20 mouse cellular contexts compared by ENCODE assay signal in genomic region chr13:57032871-57033270, GRCm38 (mm10).
DNase-seq lines count a peak whose midpoint lies in the region; ATAC-seq lines count a peak whose summit lies in the region.
"Had no signal": no experiment of that assay in that cellular context is flagged by ENCODE, and none has a peak within 500 bp of the region (broad histone marks: within the 10 kb centered on the region; RNA-seq: fewer than 3 reads in every experiment).

No protein-coding gene starts in this region.

- H3K4me2 ChIP-seq in forebrain, embryonic 11.5 days (ENCODE audit: low read depth, low read length, severe bottlenecking) = no peak overlapping the region
- H3K4me2 ChIP-seq in forebrain, embryonic 12.5 days = no peak overlapping the region
- H3K4me2 ChIP-seq: forebrain, embryonic 15.5 days; heart, embryonic 13.5 days; hindbrain, embryonic 15.5 days had no signal

- no peaks in the 10 kb centered on the region for H3K36me3 ChIP-seq in forebrain, embryonic 11.5 days (ENCODE audit: control insufficient read depth, insufficient read depth, low read length)
- no peaks in the 10 kb centered on the region for H3K36me3 ChIP-seq in forebrain, embryonic 12.5 days (replicated peaks)
- H3K36me3 ChIP-seq: embryonic facial prominence, embryonic 10.5 days; forebrain, embryonic 15.5 days; heart, embryonic 13.5 days; hindbrain, embryonic 15.5 days had no signal

- H3K4me1 ChIP-seq in forebrain, embryonic 11.5 days (replicated peaks; ENCODE audit: control insufficient read depth, insufficient read depth, low read length) = peaks cover 2% of the 10 kb centered on the region; the same call in 1 of the 2 replicates
- H3K4me1 ChIP-seq in forebrain, embryonic 12.5 days = no peaks in the 10 kb centered on the region
- H3K4me1 ChIP-seq: forebrain, embryonic 15.5 days; heart, embryonic 13.5 days; hindbrain, embryonic 15.5 days had no signal

- no peaks in the 10 kb centered on the region for H3K27me3 ChIP-seq in forebrain, embryonic 11.5 days (ENCODE audit: control insufficient read depth, insufficient read depth, low read length)
- H3K27me3 ChIP-seq in forebrain, embryonic 12.5 days = no peaks in the 10 kb centered on the region
- H3K27me3 ChIP-seq: CH12.LX; forebrain, embryonic 15.5 days; heart, embryonic 13.5 days; hindbrain, embryonic 15.5 days had no signal

- no peak overlapping the region for H3K9ac ChIP-seq in forebrain, embryonic 11.5 days (ENCODE audit: low read length)
- no peak overlapping the region for H3K9ac ChIP-seq in forebrain, embryonic 12.5 days
- H3K9ac ChIP-seq: forebrain, embryonic 15.5 days; heart, embryonic 13.5 days; hindbrain, embryonic 15.5 days had no signal

- no peak for ATAC-seq in forebrain, embryonic 11.5 days (replicated peaks; ENCODE audit: low FRiP score)
- no peak for ATAC-seq in forebrain, embryonic 12.5 days (ENCODE audit: low FRiP score)
- ATAC-seq: forebrain, embryonic 15.5 days; Patski had no signal

- H3K27ac ChIP-seq in forebrain, embryonic 11.5 days (ENCODE audit: low read depth, low read length) = no peak overlapping the region
- no peak overlapping the region for H3K27ac ChIP-seq in forebrain, embryonic 12.5 days
- H3K27ac ChIP-seq: embryonic facial prominence, embryonic 10.5 days; forebrain, embryonic 15.5 days; heart, embryonic 13.5 days; hindbrain, embryonic 15.5 days had no signal

- DNase-seq in forebrain, embryonic 11.5 days (ENCODE audit: low spot score) = peak; percentile 38
- DNase-seq in kidney, postnatal 10 days = peak; percentile 55
- DNase-seq in kidney, postnatal 25 days = no peak
- DNase-seq in testis, postnatal 10 days (ENCODE audit: low spot score) = peak; percentile 13
- no peak for DNase-seq in testis, postnatal 14 days (ENCODE audit: low spot score)
- DNase-seq in mesoderm, embryonic 11.5 days (ENCODE audit: low read depth, low spot score) = peak; percentile 57
- no peak for DNase-seq in frontal cortex, postnatal 36 days (ENCODE audit: low spot score in 2 of 2)
- DNase-seq: adrenal gland, adult 8-10 months; adrenal gland, postnatal 36 days; cerebellum, adult 2 months; cerebellum, postnatal 10 days; gastrocnemius, postnatal 14 days; heart, postnatal 36 days had no signal

- 76% methylated on average over 4 of the region's 4 CpGs for WGBS in forebrain, embryonic 11.5 days
- WGBS in forebrain, embryonic 12.5 days = 65% methylated on average over 4 of the region's 4 CpGs

- no peak overlapping the region for H3K4me3 ChIP-seq in forebrain, embryonic 11.5 days (ENCODE audit: low read depth, low read length)
- H3K4me3 ChIP-seq in forebrain, embryonic 12.5 days (replicated peaks) = no peak overlapping the region
- H3K4me3 ChIP-seq: embryonic facial prominence, embryonic 10.5 days; forebrain, embryonic 15.5 days; heart, embryonic 13.5 days; hindbrain, embryonic 15.5 days had no signal

- H3K9me3 ChIP-seq in forebrain, embryonic 11.5 days (ENCODE audit: control insufficient read depth, low read length) = no peaks in the 10 kb centered on the region
- H3K9me3 ChIP-seq in forebrain, embryonic 12.5 days = no peaks in the 10 kb centered on the region
- H3K9me3 ChIP-seq: embryonic facial prominence, embryonic 10.5 days; forebrain, embryonic 15.5 days; heart, embryonic 13.5 days; hindbrain, embryonic 15.5 days had no signal

Comparison
In these comparisons a context has a peak if more than half of its experiments do, and no peak if none do; other contexts are left out.
1. DNase-seq: peak in forebrain, embryonic 11.5 days (single experiment), kidney, postnatal 10 days (single experiment), testis, postnatal 10 days (single experiment) and mesoderm, embryonic 11.5 days (single experiment); none in kidney, postnatal 25 days (0 of 2), testis, postnatal 14 days (single experiment) and frontal cortex, postnatal 36 days (0 of 2).